Mouse (Mus musculus) layer of hippocampus, postnatal 14 days (tissue): ENCODE data around the gene Ddx4. TPM values are rescaled to one million over a fixed set of nuclear protein-coding genes. Genes with fewer than 3 reads are reported as not detected.

Experiments used
- DNase-seq, 2 experiments: peaks; one replicate each; pipeline ENCODE4 v3.0.0; 2021 to 2022; ENCODE audit warnings: low spot score in 2 of 2, mixed read lengths in 1 of 2
- total RNA-seq, 2 experiments: library from RNA; stranded (reverse); gene quantifications; 2 replicates each; pipeline ENCODE4 v1.2.3; 2021

Ddx4 gene
- total RNA-seq, 2 experiments from 2014 or later = 1.1 to 1.3 TPM

DNA sequence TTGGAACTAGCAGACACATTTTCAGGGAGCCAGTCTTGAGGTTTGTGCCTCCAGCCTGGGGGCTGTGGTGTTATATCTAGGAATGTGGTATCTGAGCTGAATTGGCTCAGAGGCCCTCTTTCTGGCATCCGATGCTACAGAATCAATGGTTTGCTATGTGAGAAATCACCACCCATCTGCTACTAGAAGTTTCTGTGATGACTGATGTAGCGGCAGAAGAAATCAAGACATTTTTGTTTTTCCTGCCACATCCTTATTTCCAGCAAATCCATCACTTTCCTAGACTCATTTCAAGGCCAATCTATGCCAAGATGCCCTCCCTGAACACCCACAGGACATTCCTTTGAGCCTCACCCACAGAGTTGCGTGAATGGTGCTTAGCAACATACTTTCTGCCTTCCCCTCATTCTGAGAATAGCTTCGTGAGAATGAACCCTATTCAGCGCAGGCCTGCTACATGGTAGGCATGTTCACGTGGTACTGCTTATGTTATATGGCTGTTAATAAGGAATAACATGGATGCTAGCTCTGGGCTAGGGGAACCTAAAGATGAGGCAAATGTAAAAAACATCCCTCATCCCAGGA lies 91.6 kb downstream of the Ddx4 start:
- DNase-seq = no peak

DNA sequence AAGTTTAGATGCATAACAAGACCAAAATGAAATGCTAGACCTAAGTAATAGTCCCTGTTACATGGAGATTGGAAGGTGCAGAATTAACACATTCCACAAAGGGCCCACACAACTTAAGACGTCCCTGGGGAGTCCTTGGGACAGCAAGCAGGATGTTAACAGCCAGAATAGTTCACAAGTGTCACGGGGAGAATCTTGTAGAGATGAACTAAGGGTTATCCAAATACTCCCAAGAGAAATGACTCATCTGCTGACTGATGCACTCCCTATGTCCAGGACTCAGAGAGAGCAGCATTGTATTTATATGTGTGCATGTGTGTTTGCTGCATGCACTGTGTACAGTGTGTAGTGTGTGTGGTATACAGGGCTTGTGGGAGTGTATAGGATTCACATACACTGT lies 95.8 kb downstream of the Ddx4 start:
- DNase-seq = no peak

DNA sequence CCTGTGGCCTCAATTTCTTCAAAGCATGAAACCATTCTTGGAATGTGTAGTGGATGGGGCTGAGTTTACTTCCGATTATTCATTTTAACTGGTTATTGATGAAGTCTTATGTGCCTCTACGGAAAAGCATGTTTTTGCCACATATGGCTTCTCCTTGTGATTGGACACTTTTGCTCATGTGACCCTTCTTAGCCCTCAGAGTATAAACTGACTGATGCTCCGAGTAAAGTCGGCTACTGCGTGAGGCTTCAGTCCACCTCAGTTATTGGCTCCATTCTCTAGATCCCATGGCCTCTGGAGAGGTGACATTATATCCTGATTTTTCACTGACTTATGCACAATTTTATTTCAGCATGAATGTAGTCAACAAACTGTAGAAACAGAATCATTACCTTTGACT lies 99.0 kb downstream of the Ddx4 start:
- no peak for DNase-seq

DNA sequence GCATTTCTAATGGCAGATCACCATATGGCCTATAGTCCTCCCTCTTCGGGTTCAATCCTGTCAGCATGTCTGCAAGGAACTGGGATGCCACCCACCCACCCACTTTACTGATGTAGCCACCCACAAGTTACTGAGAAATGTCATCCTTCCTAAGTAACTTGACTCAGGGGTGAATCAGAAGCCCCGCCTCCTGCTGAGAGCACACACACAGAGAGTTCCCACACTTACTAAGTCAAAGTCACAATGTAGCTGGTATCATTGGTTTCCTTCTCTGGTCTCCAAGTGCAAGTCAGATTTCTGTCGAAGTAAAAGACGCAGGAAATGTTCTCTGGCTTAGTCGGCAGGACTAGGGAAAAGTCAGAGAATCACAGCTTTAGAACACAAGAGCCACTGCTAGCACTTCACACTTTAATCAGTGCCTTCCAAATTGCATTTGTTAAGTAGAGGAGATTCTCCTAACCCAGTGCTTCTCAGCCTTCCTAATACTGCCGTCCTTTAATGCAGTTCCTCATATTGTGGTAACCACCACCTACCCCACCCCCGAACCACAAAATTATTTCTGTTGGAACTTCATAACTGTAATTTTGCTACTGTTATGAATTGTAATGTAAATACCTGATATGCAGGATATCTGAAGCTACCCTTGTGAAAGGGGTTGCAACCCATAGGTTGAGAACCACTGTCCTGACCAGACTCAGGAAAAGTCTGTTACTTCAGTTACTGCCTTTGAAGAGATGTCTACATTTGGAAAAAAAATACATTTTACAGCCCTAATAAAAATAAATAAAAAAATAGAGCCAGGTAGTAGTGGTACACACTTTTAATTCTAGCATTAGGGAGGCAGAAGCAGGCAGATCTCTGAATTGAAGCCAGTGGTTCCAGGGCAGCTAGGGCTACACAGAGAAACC lies 100.4 kb downstream of the Ddx4 start:
- no peak for DNase-seq

Other genes starting within 250 kb of the Ddx4 start
- 10 to 100 TPM; 80.3 to 91.4 TPM for gene Il6st, start 188.4 kb downstream of the Ddx4 start, total RNA-seq
- under 1 TPM; 0.25 to 0.64 TPM for gene Il31ra, start 58.1 kb downstream of the Ddx4 start, total RNA-seq
- gene Slc38a9, start 8.3 kb upstream of the Ddx4 start, total RNA-seq = 10 to 100 TPM; 20.3 to 21.9 TPM
- gene Plpp1, start 148.3 kb upstream of the Ddx4 start, total RNA-seq = 10 to 100 TPM; 27.2 to 33.5 TPM